Mouse (Mus musculus) ES-E14 (cell line): ENCODE data around the gene Cdh3. TPM values are rescaled to one million over a fixed set of nuclear protein-coding genes. Genes with fewer than 3 reads are reported as not detected.
A peak's percentile ranks its signal among the peaks of the same experiment; 100 is the strongest.

ENCODE experiments used
- DNase-seq: peaks from one replicate; pipeline ENCODE4 v3.0.0-alpha.2; 2013; ENCODE audit warnings: low read depth, low spot score
- H3K27ac ChIP-seq: 2 replicates; pipeline ENCODE4 v1.5.1; 2012; ENCODE audit warnings: low read depth, mild to moderate bottlenecking, low read length, moderate library complexity, mixed read lengths; ENCODE audit not compliant: poor library complexity, insufficient read depth, severe bottlenecking
- H3K36me3 ChIP-seq: 2 replicates; pipeline ENCODE4 v1.6.1; 2012; ENCODE audit warnings: mild to moderate bottlenecking, low read length, moderate library complexity, mixed read lengths; ENCODE audit not compliant: control insufficient read depth, poor library complexity, insufficient read depth, severe bottlenecking
- H3K4me1 ChIP-seq, 2 experiments: fragments of 150-350 bp in 1 of 2; sonication (generic) in 1 of 2; 2 replicates each; pipeline ENCODE4 v1.6.1; 2012; ENCODE audit warnings: low read length in 2 of 2, mild to moderate bottlenecking in 1 of 2, mixed read lengths in 1 of 2; ENCODE audit not compliant: control insufficient read depth in 2 of 2, insufficient read depth in 2 of 2, poor library complexity in 1 of 2
- H3K4me3 ChIP-seq, 2 experiments: fragments of 150-350 bp in 1 of 2; sonication (generic) in 1 of 2; 2 replicates each; pipeline ENCODE4 v1.5.1; 2012; ENCODE audit warnings: low read length in 2 of 2, low read depth in 1 of 2, mild to moderate bottlenecking in 1 of 2, mixed read lengths in 1 of 2; ENCODE audit not compliant: insufficient read depth in 1 of 2, poor library complexity in 1 of 2, severe bottlenecking in 1 of 2
- H3K9ac ChIP-seq: 2 replicates; pipeline ENCODE4 v1.6.1; 2012; ENCODE audit warnings: low read depth, mild to moderate bottlenecking, low read length, mixed read lengths; ENCODE audit not compliant: poor library complexity, insufficient read depth, severe bottlenecking
- H3K9me3 ChIP-seq: fragments of 150-350 bp; sonication (generic); 2 replicates; pipeline ENCODE4 v1.6.1; 2012; ENCODE audit warnings: low read depth, mild to moderate bottlenecking, low read length; ENCODE audit not compliant: control insufficient read depth, insufficient read depth
- CHD2 ChIP-seq: IDR thresholded peaks from 2 replicates; pipeline ENCODE4 v1.6.1; 2014; ENCODE audit warnings: mild to moderate bottlenecking, low read depth, low read length, inconsistent platforms
- HCFC1 ChIP-seq: IDR thresholded peaks from 2 replicates; pipeline ENCODE4 v1.6.1; 2012; ENCODE audit warnings: low read length, inconsistent platforms, borderline replicate concordance; ENCODE audit not compliant: insufficient read depth
- MAFK ChIP-seq: IDR thresholded peaks from 2 replicates; pipeline ENCODE4 v1.6.1; 2014; ENCODE audit warnings: mild to moderate bottlenecking, low read depth, low read length, inconsistent platforms; ENCODE audit not compliant: insufficient read depth
- ZC3H11A ChIP-seq: IDR thresholded peaks from 2 replicates; pipeline ENCODE4 v1.6.1; 2012; ENCODE audit warnings: low read depth, mild to moderate bottlenecking, inconsistent platforms, low read length, borderline replicate concordance
- ZNF384 ChIP-seq: IDR thresholded peaks from 2 replicates; pipeline ENCODE4 v1.6.1; 2012; ENCODE audit warnings: low read depth, low read length, inconsistent platforms
- in situ Hi-C, 2 experiments: fragments of 600-800 bp; cut with MboI; formaldehyde crosslinking; loops; one replicate each; pipeline ENCODE4 v1.15.1; 2025; ENCODE audit warnings: low sequenced_read_pairs in 2 of 2, inconsistent platforms in 1 of 2; ENCODE audit not compliant: unreplicated experiment in 2 of 2
- total RNA-seq: library from RNA; depleted of rRNA; stranded (reverse); fragments of 300-350 nt; gene quantifications from 2 replicates; pipeline ENCODE4 v1.2.3, GENCODE M21; 2012

Cdh3 gene
- total RNA-seq, 1 experiment: 16.8 TPM

DNA sequence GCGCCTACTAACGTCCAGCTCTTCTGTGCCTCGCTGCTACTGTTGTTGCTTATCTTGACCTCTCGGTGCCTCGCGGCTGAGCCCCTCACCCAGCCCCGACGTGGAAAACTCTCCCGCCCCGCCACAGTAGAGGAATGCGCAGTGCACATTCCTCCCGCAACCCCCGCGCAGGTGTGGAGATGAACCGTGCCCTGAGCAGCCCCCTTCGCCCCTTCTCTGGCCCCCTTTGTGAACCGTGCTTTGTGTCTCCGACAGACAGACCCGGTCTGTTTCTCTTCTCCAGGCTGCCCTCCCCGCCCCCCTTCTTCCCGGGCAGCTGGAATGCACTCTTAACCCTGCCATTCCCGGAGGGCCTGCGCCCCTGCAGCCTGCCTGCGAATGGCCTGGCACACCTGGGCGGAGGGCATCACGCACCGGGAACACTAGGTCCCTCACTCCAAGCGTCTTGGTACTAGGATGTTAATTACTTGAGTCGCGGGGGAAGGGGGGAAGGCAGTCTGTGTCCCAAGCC is 895 bp downstream of the Cdh3 start:
- in situ Hi-C loops: no loop called here
- H3K27ac ChIP-seq: no peak overlapping the region
- peaks cover 9 to 12% of the 10 kb centered on the region in 2 experiments; a peak in 3 of 4 replicates for H3K4me1 ChIP-seq

DNA sequence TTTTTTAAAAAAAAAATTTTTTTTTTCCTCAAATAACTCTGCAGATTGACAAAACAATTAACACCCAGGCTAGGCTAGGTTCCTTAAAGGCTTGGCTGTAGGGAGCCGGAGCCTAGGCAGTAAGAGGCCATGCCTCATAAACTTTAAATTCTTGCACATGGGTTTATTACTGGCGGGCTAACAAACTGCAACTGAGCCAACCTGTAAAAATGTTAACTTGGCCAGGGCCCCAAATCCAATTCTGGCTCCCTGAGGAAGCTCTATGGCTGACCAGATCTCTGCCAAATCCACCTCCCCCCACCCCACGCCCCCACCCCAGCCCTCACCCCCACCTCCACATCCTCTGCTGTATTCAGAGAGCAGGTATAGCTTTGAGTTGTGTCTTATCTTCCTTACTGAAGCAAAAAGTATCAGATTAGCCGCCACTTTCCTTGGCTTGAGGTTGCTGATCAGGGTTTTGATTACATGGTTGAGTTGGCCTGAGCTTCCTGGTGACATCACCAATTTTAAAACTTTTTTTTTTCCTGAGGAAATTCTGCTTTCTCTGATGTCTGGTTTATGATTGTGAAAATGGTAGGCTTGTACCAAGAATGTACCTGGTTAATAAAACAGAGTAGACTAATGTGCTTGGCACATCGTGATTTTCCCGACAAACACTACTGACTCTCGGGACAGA is 1.9 kb downstream of the Cdh3 start:
- TF ChIP-seq HCFC1 (no peak), ZNF384 (no peak), ZC3H11A (no peak), CHD2 (no peak), MAFK (no peak)
- Histone ChIP-seq H3K27ac (no peak overlapping the region), H3K4me3 (peak overlapping the region in 1 of 2 experiments; percentile 76; a peak in 2 of 4 replicates), H3K36me3 (peaks cover 2% of the 10 kb centered on the region; the same call in 1 of the 2 replicates), H3K4me1 (peaks cover 13 to 17% of the 10 kb centered on the region in 2 experiments; a peak in 3 of 4 replicates), H3K9ac (no peak overlapping the region), H3K9me3 (no peaks in the 10 kb centered on the region)
- no peak for DNase-seq
- in situ Hi-C loops: no loop called here

More for the DNA sequence above, 895 bp downstream of the Cdh3 start:
- no peak for DNase-seq
- Histone ChIP-seq H3K9me3 (no peaks in the 10 kb centered on the region), H3K36me3 (peaks cover under 1% of the 10 kb centered on the region; the same call in 1 of the 2 replicates), H3K9ac (peak overlapping the region; percentile 75), H3K4me3 (peak overlapping the region; percentile 66 to 76)
- TF ChIP-seq ZNF384 (no peak), CHD2 (no peak), ZC3H11A (no peak), MAFK (no peak), HCFC1 (peak; percentile 4; the same call in 1 of the 2 replicates)

DNA sequence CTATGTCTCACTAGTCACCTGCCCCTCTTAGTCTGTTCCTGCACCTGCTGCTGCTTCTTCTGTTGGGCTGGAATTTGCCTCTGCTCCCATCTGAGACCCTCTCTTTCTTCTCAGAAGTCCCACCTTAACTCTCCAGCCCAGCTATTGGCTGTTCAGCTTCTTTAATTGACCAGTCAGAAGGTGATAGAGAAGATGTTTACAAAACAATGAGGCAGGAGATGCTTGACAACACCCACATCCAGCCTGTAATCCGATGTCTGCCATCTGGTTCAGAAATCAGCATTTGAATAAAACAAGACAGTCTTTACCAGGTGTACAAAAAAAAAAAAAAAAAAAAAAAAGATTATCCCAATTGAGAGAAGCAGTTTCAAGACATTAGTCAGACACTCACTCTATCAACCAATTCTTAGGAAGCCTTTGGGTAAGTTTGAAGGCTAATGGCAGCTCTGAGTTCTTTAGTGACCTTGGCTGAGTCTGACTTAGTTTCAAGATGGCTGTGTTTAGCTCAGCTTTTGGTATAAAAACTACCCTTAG is 5.3 kb downstream of the Cdh3 start:
- in situ Hi-C loops: no loop called here
- Histone ChIP-seq H3K27ac (peak overlapping the region; percentile 87; the same call in 1 of the 2 replicates), H3K36me3 (peaks cover 5% of the 10 kb centered on the region; the same call in 1 of the 2 replicates), H3K9me3 (no peaks in the 10 kb centered on the region), H3K4me1 (peaks cover 17 to 19% of the 10 kb centered on the region in 2 experiments), H3K9ac (no peak overlapping the region), H3K4me3 (peak overlapping the region in 1 of 2 experiments; percentile 4; a peak in 1 of 4 replicates)
- TF ChIP-seq ZNF384: peak; percentile 99
- TF ChIP-seq HCFC1: no peak
- TF ChIP-seq MAFK: peak; percentile 24; the same call in 1 of the 2 replicates
- DNase-seq: no peak

GRCm38 (mm10) chr8:106516581-106516980 is 5.9 kb downstream of the Cdh3 start:
- Histone ChIP-seq H3K36me3 (peaks cover 5% of the 10 kb centered on the region; the same call in 1 of the 2 replicates), H3K4me1 (peaks cover 17 to 19% of the 10 kb centered on the region in 2 experiments), H3K9me3 (no peaks in the 10 kb centered on the region), H3K27ac (peak overlapping the region; percentile 87), H3K9ac (no peak overlapping the region), H3K4me3 (peak overlapping the region in 1 of 2 experiments; percentile 4; a peak in 1 of 4 replicates)
- no peak for TF ChIP-seq ZC3H11A
- no peak for TF ChIP-seq CHD2
- no peak for TF ChIP-seq HCFC1
- no peak for TF ChIP-seq ZNF384
- no peak for TF ChIP-seq MAFK
- no peak for DNase-seq
- in situ Hi-C loops: no loop called here
